Mouse (Mus musculus): ENCODE data around the gene Mbnl2. TPM values are rescaled to one million over a fixed set of nuclear protein-coding genes. Genes with fewer than 3 reads are reported as not detected.
A peak's percentile ranks its signal among the peaks of the same experiment; 100 is the strongest.
"Not testable (repeated sequence)": the region's sequence is repeated elsewhere in the genome, so short reads cannot be mapped to it uniquely, and the experiment has no call there.

The Mbnl2 gene
- polyA plus RNA-seq, 1 experiment from 2014 or later: 71.5 TPM

GRCm38 (mm10) chr14:120342321-120342720, 66.9 kb downstream of the Mbnl2 start:
- Histone ChIP-seq H3K4me1 (peaks cover 21% of the 10 kb centered on the region), H3K4me3 (no peak overlapping the region), H3K27me3 (ENCODE audit: insufficient read depth, poor library complexity, severe bottlenecking) (no peaks in the 10 kb centered on the region), H3K36me3 (peaks cover 33% of the 10 kb centered on the region), H3K9me3 (peaks cover 3% of the 10 kb centered on the region; the same call in 1 of the 2 replicates), H3K27ac (no peak overlapping the region)
- no peak for DNase-seq (ENCODE audit: low spot score)
- 92% methylated on average over 7 of the region's 7 CpGs for WGBS

- no peak overlapping the region for H3K4me3 ChIP-seq
- WGBS: 87% methylated on average over 4 of the region's 4 CpGs
- H3K9me3 ChIP-seq: peaks cover 3% of the 10 kb centered on the region; the same call in 1 of the 2 replicates
- DNase-seq (ENCODE audit: low spot score): no peak
- no peaks in the 10 kb centered on the region for H3K27me3 ChIP-seq (ENCODE audit: insufficient read depth, poor library complexity, severe bottlenecking)
- H3K27ac ChIP-seq: no peak overlapping the region
- peaks cover 20% of the 10 kb centered on the region for H3K4me1 ChIP-seq
- peaks cover 41% of the 10 kb centered on the region for H3K36me3 ChIP-seq
These were observed 69.2 kb downstream of the Mbnl2 start for GRCm38 (mm10) chr14:120344641-120345040.

DNA sequence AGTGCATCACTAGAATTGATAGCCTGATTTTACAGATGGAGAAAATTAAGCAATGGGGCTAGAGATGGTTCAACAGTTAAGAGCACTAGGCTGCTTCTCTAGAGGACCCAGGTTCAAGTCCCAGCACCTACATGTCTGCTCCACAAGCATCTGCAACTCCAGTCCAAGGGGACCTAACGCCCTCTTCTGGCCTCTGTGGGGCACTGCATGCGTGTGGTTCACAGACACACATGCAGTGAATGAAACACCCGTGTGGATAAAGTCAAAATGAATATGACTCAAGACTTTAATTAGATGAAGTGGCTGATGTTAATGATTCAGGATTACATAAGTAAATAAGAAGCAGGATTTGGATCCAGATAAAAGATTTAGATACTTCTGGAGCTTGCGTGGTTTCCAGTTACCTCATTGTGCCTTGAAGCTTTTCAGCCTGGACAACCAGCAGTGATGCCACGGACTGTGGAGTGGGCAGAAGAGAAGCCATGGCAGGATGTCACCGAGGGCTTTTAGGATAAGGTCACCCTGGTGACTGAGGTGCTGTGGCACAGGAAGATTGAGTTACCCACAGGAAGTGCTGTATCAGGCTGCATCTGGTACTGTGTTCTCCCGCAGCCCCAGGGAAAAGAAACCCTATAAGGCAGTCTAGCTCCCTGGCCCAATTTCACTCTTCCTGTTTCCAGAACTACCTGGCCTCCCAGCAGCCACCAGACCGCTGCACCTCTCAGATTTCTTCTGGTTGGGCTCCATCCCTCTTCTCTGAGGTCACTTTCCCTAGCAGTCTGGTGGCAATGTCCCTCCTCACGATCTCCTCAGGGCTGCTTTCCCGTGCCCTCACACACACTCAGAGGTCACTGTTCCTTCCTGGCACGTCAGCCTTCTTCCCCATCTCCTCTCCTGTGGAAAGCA, 72.2 kb downstream of the Mbnl2 start:
- H3K9me3 ChIP-seq: peaks cover 3% of the 10 kb centered on the region; the same call in 1 of the 2 replicates
- peaks cover 41% of the 10 kb centered on the region for H3K36me3 ChIP-seq
- H3K4me1 ChIP-seq: peaks cover 28% of the 10 kb centered on the region
- WGBS: 60% methylated on average over 11 of the region's 11 CpGs
- H3K4me3 ChIP-seq: no peak overlapping the region
- H3K27me3 ChIP-seq (ENCODE audit: insufficient read depth, poor library complexity, severe bottlenecking): no peaks in the 10 kb centered on the region
- peak overlapping the region; percentile 67 for H3K27ac ChIP-seq
- no peak for DNase-seq (ENCODE audit: low spot score)

GRCm38 (mm10) chr14:120349332-120349731, 73.9 kb downstream of the Mbnl2 start:
- peaks cover 3% of the 10 kb centered on the region; the same call in 1 of the 2 replicates for H3K9me3 ChIP-seq
- no peaks in the 10 kb centered on the region for H3K27me3 ChIP-seq (ENCODE audit: insufficient read depth, poor library complexity, severe bottlenecking)
- H3K4me3 ChIP-seq: no peak overlapping the region
- H3K4me1 ChIP-seq: peaks cover 44% of the 10 kb centered on the region
- peak overlapping the region; percentile 67; the same call in 1 of the 2 replicates for H3K27ac ChIP-seq
- 75% methylated on average over 4 of the region's 4 CpGs for WGBS
- peaks cover 34% of the 10 kb centered on the region for H3K36me3 ChIP-seq
- DNase-seq (ENCODE audit: low spot score): no peak

GRCm38 (mm10) chr14:120352136-120352843, 76.8 kb downstream of the Mbnl2 start:
- Histone ChIP-seq H3K27me3 (ENCODE audit: insufficient read depth, poor library complexity, severe bottlenecking) (no peaks in the 10 kb centered on the region), H3K4me3 (0 out of 2 replicates have a peak overlapping the region, but pooled peaks have one; percentile 3), H3K27ac (peak overlapping the region; percentile 77; the same call in 1 of the 2 replicates), H3K9me3 (no peaks in the 10 kb centered on the region), H3K4me1 (peaks cover 68% of the 10 kb centered on the region), H3K36me3 (peaks cover 8% of the 10 kb centered on the region; the same call in 1 of the 2 replicates)
- no peak for DNase-seq (ENCODE audit: low spot score)
- whole genome bisulfite sequencing: 48% methylated on average over 14 of the region's 14 CpGs

GRCm38 (mm10) chr14:120353211-120353610, 77.7 kb downstream of the Mbnl2 start:
- 30% methylated on average over 11 of the region's 11 CpGs for WGBS
- peak; percentile 79 for DNase-seq (ENCODE audit: low spot score)
- Histone ChIP-seq H3K4me1 (peaks cover 61% of the 10 kb centered on the region), H3K36me3 (peaks cover 4% of the 10 kb centered on the region; the same call in 1 of the 2 replicates), H3K27me3 (ENCODE audit: insufficient read depth, poor library complexity, severe bottlenecking) (no peaks in the 10 kb centered on the region), H3K4me3 (no peak overlapping the region), H3K9me3 (no peaks in the 10 kb centered on the region), H3K27ac (peak overlapping the region; percentile 77)

- Histone ChIP-seq H3K27ac (peak overlapping the region; percentile 86; the same call in 1 of the 2 replicates), H3K27me3 (ENCODE audit: insufficient read depth, poor library complexity, severe bottlenecking) (no peaks in the 10 kb centered on the region), H3K9me3 (no peaks in the 10 kb centered on the region), H3K36me3 (peaks cover 6% of the 10 kb centered on the region; the same call in 1 of the 2 replicates), H3K4me3 (no peak overlapping the region), H3K4me1 (peaks cover 53% of the 10 kb centered on the region)
- WGBS: 80% methylated on average over 6 of the region's 6 CpGs
- DNase-seq (ENCODE audit: low spot score): no peak
These were observed 79.1 kb downstream of the Mbnl2 start for GRCm38 (mm10) chr14:120354595-120354994.

GRCm38 (mm10) chr14:120355040-120355741, 79.7 kb downstream of the Mbnl2 start:
- Histone ChIP-seq H3K4me3 (peak overlapping the region; percentile 40), H3K36me3 (peaks cover 6% of the 10 kb centered on the region; the same call in 1 of the 2 replicates), H3K4me1 (peaks cover 53% of the 10 kb centered on the region), H3K27me3 (ENCODE audit: insufficient read depth, poor library complexity, severe bottlenecking) (no peaks in the 10 kb centered on the region), H3K27ac (peak overlapping the region; percentile 86), H3K9me3 (no peaks in the 10 kb centered on the region)
- DNase-seq (ENCODE audit: low spot score): no peak
- 23% methylated on average over 14 of the region's 14 CpGs for whole genome bisulfite sequencing

GRCm38 (mm10) chr14:120355742-120356440, 80.4 kb downstream of the Mbnl2 start:
- no peak for DNase-seq (ENCODE audit: low spot score)
- peaks cover 6% of the 10 kb centered on the region; the same call in 1 of the 2 replicates for H3K36me3 ChIP-seq
- H3K27me3 ChIP-seq (ENCODE audit: insufficient read depth, poor library complexity, severe bottlenecking): no peaks in the 10 kb centered on the region
- peak overlapping the region; percentile 86 for H3K27ac ChIP-seq
- peaks cover 53% of the 10 kb centered on the region for H3K4me1 ChIP-seq
- 76% methylated on average over 10 of the region's 10 CpGs for WGBS
- no peaks in the 10 kb centered on the region for H3K9me3 ChIP-seq
- H3K4me3 ChIP-seq: 0 out of 2 replicates have a peak overlapping the region, but pooled peaks have one; percentile 40

GRCm38 (mm10) chr14:120357321-120358070, 82.0 kb downstream of the Mbnl2 start:
- 93% methylated on average over 19 of the region's 19 CpGs for WGBS
- Histone ChIP-seq H3K4me1 (peaks cover 46% of the 10 kb centered on the region), H3K36me3 (peaks cover 6% of the 10 kb centered on the region; the same call in 1 of the 2 replicates), H3K4me3 (no peak overlapping the region), H3K9me3 (no peaks in the 10 kb centered on the region), H3K27ac (no peak overlapping the region), H3K27me3 (ENCODE audit: insufficient read depth, poor library complexity, severe bottlenecking) (no peaks in the 10 kb centered on the region)
- DNase-seq (ENCODE audit: low spot score): no peak

DNA sequence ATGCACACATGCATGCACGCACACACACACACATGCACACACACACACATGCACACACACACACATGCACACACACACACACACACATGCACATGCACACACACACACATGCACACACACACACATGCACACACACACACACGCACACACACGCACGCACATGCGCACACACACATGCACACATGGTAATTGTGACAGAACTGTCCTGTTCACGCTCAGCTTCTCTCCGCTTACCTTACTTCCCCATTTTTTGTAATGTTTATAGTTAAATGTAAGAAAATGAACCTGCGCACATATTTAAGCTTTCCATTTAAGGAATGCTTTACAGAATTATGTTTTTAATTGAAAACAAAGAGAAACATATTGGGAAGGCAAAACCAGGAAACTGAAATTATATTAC, 84.1 kb downstream of the Mbnl2 start:
- H3K27me3 ChIP-seq (ENCODE audit: insufficient read depth, poor library complexity, severe bottlenecking); H3K27ac ChIP-seq; H3K4me3 ChIP-seq; H3K9me3 ChIP-seq; H3K36me3 ChIP-seq; DNase-seq (ENCODE audit: low spot score): not testable (repeated sequence)
- H3K4me1 ChIP-seq: peaks cover 33% of the 10 kb centered on the region
- 95% methylated on average over 8 of the region's 8 CpGs for whole genome bisulfite sequencing

Measured in heart, embryonic 10.5 days (tissue).